Mouse (Mus musculus): ENCODE measurements around the gene Pde8b. TPM values are rescaled to one million over a fixed set of nuclear protein-coding genes. Genes with fewer than 3 reads are reported as not detected.

The Pde8b gene
- polyA plus RNA-seq, 1 experiment: 6.3 TPM

- no peak for TF ChIP-seq CTCF (IDR thresholded peaks at IDR 0.05; ENCODE audit: control insufficient read depth, insufficient read depth, low read length)
- TF ChIP-seq POLR2A (IDR thresholded peaks at IDR 0.05; ENCODE audit: borderline replicate concordance, control insufficient read depth, low read depth, low read length): no peak
- WGBS: 46% methylated on average over 9 of the region's 9 CpGs
- Histone ChIP-seq H3K27ac (ENCODE audit: control insufficient read depth, insufficient read depth, low read depth, low read length, poor library complexity) (no peak overlapping the region), H3K4me1 (ENCODE audit: control insufficient read depth, insufficient read depth, low read length) (no peaks in the 10 kb centered on the region), H3K4me3 (replicated peaks; ENCODE audit: control insufficient read depth, low read depth, low read length) (no peak overlapping the region)
These were observed 11.0 kb upstream of the Pde8b start for GRCm38 (mm10) chr13:95260886-95261789.

- H3K4me3 ChIP-seq (replicated peaks; ENCODE audit: control insufficient read depth, low read depth, low read length): no peak overlapping the region
- H3K27ac ChIP-seq (ENCODE audit: control insufficient read depth, insufficient read depth, low read depth, low read length, poor library complexity): no peak overlapping the region
- TF ChIP-seq CTCF (IDR thresholded peaks at IDR 0.05; ENCODE audit: control insufficient read depth, insufficient read depth, low read length): no peak
- no peak for TF ChIP-seq POLR2A (IDR thresholded peaks at IDR 0.05; ENCODE audit: borderline replicate concordance, control insufficient read depth, low read depth, low read length)
- 38% methylated on average over 1 of the region's 1 CpGs for WGBS
- H3K4me1 ChIP-seq (ENCODE audit: control insufficient read depth, insufficient read depth, low read length): no peaks in the 10 kb centered on the region
These were observed 10.3 kb upstream of the Pde8b start for GRCm38 (mm10) chr13:95260391-95260790.

- no peaks in the 10 kb centered on the region for H3K4me1 ChIP-seq (ENCODE audit: control insufficient read depth, insufficient read depth, low read length)
- no peak overlapping the region for H3K4me3 ChIP-seq (replicated peaks; ENCODE audit: control insufficient read depth, low read depth, low read length)
- TF ChIP-seq CTCF (IDR thresholded peaks at IDR 0.05; ENCODE audit: control insufficient read depth, insufficient read depth, low read length) (no peak), POLR2A (IDR thresholded peaks at IDR 0.05; ENCODE audit: borderline replicate concordance, control insufficient read depth, low read depth, low read length) (no peak)
- no peak overlapping the region for H3K27ac ChIP-seq (ENCODE audit: control insufficient read depth, insufficient read depth, low read depth, low read length, poor library complexity)
- WGBS: 76% methylated on average over 6 of the region's 6 CpGs
These were observed 6.9 kb upstream of the Pde8b start for GRCm38 (mm10) chr13:95257083-95257482.

GRCm38 (mm10) chr13:95255083-95255482, 4.9 kb upstream of the Pde8b start:
- WGBS: 64% methylated on average over 3 of the region's 3 CpGs

GRCm38 (mm10) chr13:95243026-95243425, 7.1 kb downstream of the Pde8b start:
- 81% methylated on average over 2 of the region's 2 CpGs for WGBS
- no peaks in the 10 kb centered on the region for H3K4me1 ChIP-seq (ENCODE audit: control insufficient read depth, insufficient read depth, low read length)
- H3K27ac ChIP-seq (ENCODE audit: control insufficient read depth, insufficient read depth, low read depth, low read length, poor library complexity): no peak overlapping the region
- TF ChIP-seq CTCF (IDR thresholded peaks at IDR 0.05; ENCODE audit: control insufficient read depth, insufficient read depth, low read length) (no peak), POLR2A (IDR thresholded peaks at IDR 0.05; ENCODE audit: borderline replicate concordance, control insufficient read depth, low read depth, low read length) (no peak)
- H3K4me3 ChIP-seq (replicated peaks; ENCODE audit: control insufficient read depth, low read depth, low read length): no peak overlapping the region

More at GRCm38 (mm10) chr13:95255083-95255482, 4.9 kb upstream of the Pde8b start:
- no peak overlapping the region for H3K4me3 ChIP-seq (replicated peaks; ENCODE audit: control insufficient read depth, low read depth, low read length)
- H3K4me1 ChIP-seq (ENCODE audit: control insufficient read depth, insufficient read depth, low read length): no peaks in the 10 kb centered on the region
- H3K27ac ChIP-seq (ENCODE audit: control insufficient read depth, insufficient read depth, low read depth, low read length, poor library complexity): no peak overlapping the region
- no peak for TF ChIP-seq CTCF (IDR thresholded peaks at IDR 0.05; ENCODE audit: control insufficient read depth, insufficient read depth, low read length)
- TF ChIP-seq POLR2A (IDR thresholded peaks at IDR 0.05; ENCODE audit: borderline replicate concordance, control insufficient read depth, low read depth, low read length): no peak

GRCm38 (mm10) chr13:95237488-95237887, 12.6 kb downstream of the Pde8b start:
- no peaks in the 10 kb centered on the region for H3K4me1 ChIP-seq (ENCODE audit: control insufficient read depth, insufficient read depth, low read length)
- no peak overlapping the region for H3K4me3 ChIP-seq (replicated peaks; ENCODE audit: control insufficient read depth, low read depth, low read length)
- no peak for TF ChIP-seq CTCF (IDR thresholded peaks at IDR 0.05; ENCODE audit: control insufficient read depth, insufficient read depth, low read length)
- TF ChIP-seq POLR2A (IDR thresholded peaks at IDR 0.05; ENCODE audit: borderline replicate concordance, control insufficient read depth, low read depth, low read length): no peak
- WGBS: 89% methylated on average over 2 of the region's 2 CpGs
- H3K27ac ChIP-seq (ENCODE audit: control insufficient read depth, insufficient read depth, low read depth, low read length, poor library complexity): no peak overlapping the region

- Histone ChIP-seq H3K27ac (ENCODE audit: control insufficient read depth, insufficient read depth, low read depth, low read length, poor library complexity) (no peak overlapping the region), H3K4me3 (replicated peaks; ENCODE audit: control insufficient read depth, low read depth, low read length) (no peak overlapping the region), H3K4me1 (ENCODE audit: control insufficient read depth, insufficient read depth, low read length) (no peaks in the 10 kb centered on the region)
- TF ChIP-seq POLR2A (IDR thresholded peaks at IDR 0.05; ENCODE audit: borderline replicate concordance, control insufficient read depth, low read depth, low read length) (no peak), CTCF (IDR thresholded peaks at IDR 0.05; ENCODE audit: control insufficient read depth, insufficient read depth, low read length) (no peak)
- WGBS: 84% methylated on average over 8 of the region's 8 CpGs
These were observed 14.9 kb downstream of the Pde8b start for GRCm38 (mm10) chr13:95235261-95235660.

GRCm38 (mm10) chr13:95231366-95232138, 18.6 kb downstream of the Pde8b start:
- no peak for TF ChIP-seq POLR2A (IDR thresholded peaks at IDR 0.05; ENCODE audit: borderline replicate concordance, control insufficient read depth, low read depth, low read length)
- no peak for TF ChIP-seq CTCF (IDR thresholded peaks at IDR 0.05; ENCODE audit: control insufficient read depth, insufficient read depth, low read length)
- H3K27ac ChIP-seq (ENCODE audit: control insufficient read depth, insufficient read depth, low read depth, low read length, poor library complexity): no peak overlapping the region
- H3K4me3 ChIP-seq (replicated peaks; ENCODE audit: control insufficient read depth, low read depth, low read length): no peak overlapping the region
- 62% methylated on average over 8 of the region's 8 CpGs for WGBS
- no peaks in the 10 kb centered on the region for H3K4me1 ChIP-seq (ENCODE audit: control insufficient read depth, insufficient read depth, low read length)

Measured in bone marrow, adult 2 months (tissue).